In the genomic region with DNA sequence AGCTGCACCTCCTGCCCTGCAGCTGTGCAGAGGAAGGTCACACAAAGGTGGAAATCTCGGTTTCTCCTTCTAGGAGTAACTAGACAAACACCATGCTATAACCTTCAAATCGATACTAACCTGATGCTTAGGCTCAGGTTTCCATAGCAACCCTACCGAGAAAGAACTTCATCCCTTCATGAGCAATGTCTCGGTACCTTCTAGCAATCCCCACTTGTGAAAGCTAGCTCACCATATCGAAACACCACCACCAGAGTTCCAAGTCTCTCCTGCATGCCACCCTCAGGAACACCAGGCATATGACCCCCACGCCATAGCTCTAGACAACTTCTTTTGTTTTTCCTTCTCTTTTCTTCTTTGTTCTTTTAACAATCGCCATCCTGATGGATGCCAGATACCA, we compare ENCODE assay signal across 21 mouse cellular contexts.
DNase-seq lines count a peak whose midpoint lies in the region; ATAC-seq and TF ChIP-seq lines count a peak whose summit lies in the region.
"Had no signal": no experiment of that assay in that cellular context is flagged by ENCODE, and none has a peak within 500 bp of the region (broad histone marks: within the 10 kb centered on the region; RNA-seq: fewer than 3 reads in every experiment).

No protein-coding gene starts in this region.

- H3K27me3 ChIP-seq in forebrain, embryonic 15.5 days, result no peaks in the 10 kb centered on the region
- peaks cover 21% of the 10 kb centered on the region for H3K27me3 ChIP-seq in forebrain, embryonic 10.5 days (ENCODE audit: poor library complexity, severe bottlenecking)
- no peaks in the 10 kb centered on the region for H3K27me3 ChIP-seq in midbrain, embryonic 16.5 days (ENCODE audit: control insufficient read depth, insufficient read depth, low read depth, low read length)
- H3K27me3 ChIP-seq in midbrain, embryonic 11.5 days (ENCODE audit: control insufficient read depth, insufficient read depth, low read length), result no peaks in the 10 kb centered on the region
- H3K27me3 ChIP-seq in intestine, embryonic 15.5 days (replicated peaks), result no peaks in the 10 kb centered on the region; the same call in 1 of the 2 replicates
- H3K27me3 ChIP-seq: embryonic facial prominence, embryonic 15.5 days; heart, embryonic 12.5 days had no signal

- no peak for DNase-seq in forebrain, embryonic 10.5 days (ENCODE audit: extremely low spot score, low spot score)
- DNase-seq in layer of hippocampus, adult 2 months (ENCODE audit: low spot score in 2 of 2), result no peak
- DNase-seq in layer of hippocampus, adult 9-10 months (ENCODE audit: low spot score), result no peak
- DNase-seq in midbrain, embryonic 11.5 days (ENCODE audit: low spot score, missing footprints), result no peak
- DNase-seq: adrenal gland, adult 8-10 months; B cell, adult 2 months; cerebellum, adult 18-20 months; cerebellum, postnatal 10 days; embryo, embryonic 11 days; gastrocnemius, adult 2 months; gastrocnemius, postnatal 25 days had no signal

- no peak overlapping the region for H3K9ac ChIP-seq in forebrain, embryonic 15.5 days (replicated peaks)
- no peak overlapping the region for H3K9ac ChIP-seq in midbrain, embryonic 16.5 days (ENCODE audit: low read depth, low read length)
- H3K9ac ChIP-seq in midbrain, embryonic 11.5 days (ENCODE audit: low read length), result no peak overlapping the region
- no peak overlapping the region for H3K9ac ChIP-seq in intestine, embryonic 15.5 days
- H3K9ac ChIP-seq: embryonic facial prominence, embryonic 15.5 days; heart, embryonic 12.5 days had no signal

- no peaks in the 10 kb centered on the region for H3K36me3 ChIP-seq in forebrain, embryonic 15.5 days
- no peaks in the 10 kb centered on the region for H3K36me3 ChIP-seq in forebrain, embryonic 10.5 days (replicated peaks)
- H3K36me3 ChIP-seq in midbrain, embryonic 16.5 days (ENCODE audit: control insufficient read depth, insufficient read depth, low read length), result no peaks in the 10 kb centered on the region
- H3K36me3 ChIP-seq in midbrain, embryonic 11.5 days (ENCODE audit: control insufficient read depth, insufficient read depth, low read length), result no peaks in the 10 kb centered on the region
- no peaks in the 10 kb centered on the region for H3K36me3 ChIP-seq in intestine, embryonic 15.5 days
- H3K36me3 ChIP-seq: embryonic facial prominence, embryonic 15.5 days; G1E; heart, embryonic 12.5 days; hindbrain, embryonic 10.5 days had no signal

- WGBS in forebrain, embryonic 15.5 days, result 53% methylated on average over 7 of the region's 7 CpGs
- WGBS in forebrain, embryonic 10.5 days, result 83% methylated on average over 7 of the region's 7 CpGs
- 47% methylated on average over 7 of the region's 7 CpGs for WGBS in midbrain, embryonic 16.5 days
- 76% methylated on average over 7 of the region's 7 CpGs for WGBS in midbrain, embryonic 11.5 days
- WGBS in intestine, embryonic 15.5 days, result 67% methylated on average over 7 of the region's 7 CpGs

- no peaks in the 10 kb centered on the region for H3K9me3 ChIP-seq in forebrain, embryonic 15.5 days
- H3K9me3 ChIP-seq in forebrain, embryonic 10.5 days, result no peaks in the 10 kb centered on the region
- no peaks in the 10 kb centered on the region for H3K9me3 ChIP-seq in midbrain, embryonic 16.5 days (replicated peaks; ENCODE audit: control insufficient read depth, low read length, poor library complexity, severe bottlenecking)
- no peaks in the 10 kb centered on the region for H3K9me3 ChIP-seq in midbrain, embryonic 11.5 days (ENCODE audit: control insufficient read depth, low read length)
- no peaks in the 10 kb centered on the region for H3K9me3 ChIP-seq in intestine, embryonic 15.5 days
- H3K9me3 ChIP-seq: embryonic facial prominence, embryonic 15.5 days; heart, embryonic 12.5 days; hindbrain, embryonic 10.5 days had no signal

- no peak for TF ChIP-seq CTCF in layer of hippocampus, adult 2 months (conservative IDR thresholded peaks at IDR 0.05)

- no peak overlapping the region for H3K4me3 ChIP-seq in forebrain, embryonic 15.5 days
- H3K4me3 ChIP-seq in forebrain, embryonic 10.5 days, result no peak overlapping the region
- no peak overlapping the region for H3K4me3 ChIP-seq in layer of hippocampus, adult 2 months
- no peak overlapping the region for H3K4me3 ChIP-seq in midbrain, embryonic 16.5 days (ENCODE audit: low read depth, low read length)
- H3K4me3 ChIP-seq in midbrain, embryonic 11.5 days (ENCODE audit: low read depth, low read length), result no peak overlapping the region
- no peak overlapping the region for H3K4me3 ChIP-seq in intestine, embryonic 15.5 days (replicated peaks)
- H3K4me3 ChIP-seq: embryonic facial prominence, embryonic 15.5 days; erythroblast, embryonic 14.5 days; gastrocnemius, adult 2 months; heart, embryonic 12.5 days; hindbrain, embryonic 10.5 days had no signal

- peaks cover 35% of the 10 kb centered on the region for H3K4me1 ChIP-seq in forebrain, embryonic 15.5 days
- H3K4me1 ChIP-seq in forebrain, embryonic 10.5 days, result peaks cover 57% of the 10 kb centered on the region
- peaks cover 32% of the 10 kb centered on the region for H3K4me1 ChIP-seq in midbrain, embryonic 16.5 days (ENCODE audit: control insufficient read depth, insufficient read depth, low read length)
- H3K4me1 ChIP-seq in midbrain, embryonic 11.5 days (ENCODE audit: control insufficient read depth, insufficient read depth, low read length), result peaks cover 13% of the 10 kb centered on the region
- H3K4me1 ChIP-seq in intestine, embryonic 15.5 days (replicated peaks), result peaks cover 17% of the 10 kb centered on the region

- H3K4me2 ChIP-seq in forebrain, embryonic 15.5 days (replicated peaks), result no peak overlapping the region
- no peak overlapping the region for H3K4me2 ChIP-seq in midbrain, embryonic 16.5 days (ENCODE audit: low read length)
- H3K4me2 ChIP-seq in midbrain, embryonic 11.5 days, result no peak overlapping the region
- H3K4me2 ChIP-seq in intestine, embryonic 15.5 days (replicated peaks), result no peak overlapping the region
- H3K4me2 ChIP-seq: embryonic facial prominence, embryonic 15.5 days; heart, embryonic 12.5 days had no signal

- no peak for ATAC-seq in forebrain, embryonic 15.5 days (replicated peaks)
- no peak for ATAC-seq in midbrain, embryonic 16.5 days
- ATAC-seq in midbrain, embryonic 11.5 days (ENCODE audit: low FRiP score), result no peak
- no peak for ATAC-seq in intestine, embryonic 15.5 days
- ATAC-seq: CD4-positive, CD25-positive, alpha-beta regulatory T cell, adult 4 months; intestine, embryonic 16.5 days had no signal

- peak overlapping the region; percentile 34; the same call in 1 of the 2 replicates for H3K27ac ChIP-seq in forebrain, embryonic 15.5 days (replicated peaks)
- no peak overlapping the region for H3K27ac ChIP-seq in forebrain, embryonic 10.5 days
- peak overlapping the region; percentile 80 for H3K27ac ChIP-seq in layer of hippocampus, adult 2 months
- H3K27ac ChIP-seq in midbrain, embryonic 16.5 days (ENCODE audit: low read length), result peak overlapping the region; percentile 37; the same call in 1 of the 2 replicates
- no peak overlapping the region for H3K27ac ChIP-seq in midbrain, embryonic 11.5 days (ENCODE audit: low read depth, low read length)
- H3K27ac ChIP-seq in intestine, embryonic 15.5 days, result no peak overlapping the region
- H3K27ac ChIP-seq: embryonic facial prominence, embryonic 15.5 days; gastrocnemius, adult 2 months; hindbrain, embryonic 10.5 days had no signal

Comparison
In these comparisons a context has a peak if more than half of its experiments do, and no peak if none do; other contexts are left out.
1. H3K27ac ChIP-seq: peak in forebrain, embryonic 15.5 days (single experiment), layer of hippocampus, adult 2 months (single experiment) and midbrain, embryonic 16.5 days (single experiment); none in forebrain, embryonic 10.5 days (single experiment), midbrain, embryonic 11.5 days (single experiment) and intestine, embryonic 15.5 days (single experiment).